Mouse (Mus musculus): Measurements from ENCODE around the gene Was. TPM values are rescaled to one million over a fixed set of nuclear protein-coding genes. Genes with fewer than 3 reads are reported as not detected.

Was gene
- total and polyA plus RNA-seq, 3 experiments: 146 to 167 TPM; not detected in 1

GRCm38 (mm10) chrX:8117264-8117663 lies 27.0 kb upstream of the Was start:
- peaks cover 18% of the 10 kb centered on the region in 2 experiments for H3K4me1 ChIP-seq (ENCODE audit: control insufficient read depth in 1 of 2, insufficient read depth in 2 of 2, low read length in 2 of 2)
- H3K4me3 ChIP-seq (ENCODE audit: control insufficient read depth in 1 of 2, insufficient read depth in 1 of 2, low read depth in 2 of 2, low read length in 2 of 2): no peak overlapping the region
- H3K79me2 ChIP-seq (ENCODE audit: control insufficient read depth, insufficient read depth, low read length, poor library complexity): no peaks in the 10 kb centered on the region
- peak; percentile 59 for DNase-seq (ENCODE audit: low read depth, low spot score)
- no peaks in the 10 kb centered on the region for H3K9me3 ChIP-seq (replicated peaks; ENCODE audit: insufficient read depth, low read length)
- H3K27me3 ChIP-seq (ENCODE audit: control insufficient read depth in 1 of 2, insufficient read depth in 2 of 2, low read length in 2 of 2): no peaks in the 10 kb centered on the region
- TF ChIP-seq NRF1 (IDR thresholded peaks at IDR 0.05; ENCODE audit: insufficient read depth, low read depth, low read length, poor library complexity, severe bottlenecking) (no peak), POLR2A (IDR thresholded peaks at IDR 0.05; ENCODE audit: control insufficient read depth in 1 of 2, insufficient read depth in 1 of 2, low read depth in 1 of 2, low read length in 2 of 2, poor library complexity in 1 of 2) (no peak), NELFE (IDR thresholded peaks at IDR 0.05; ENCODE audit: low read depth, low read length) (peak; percentile 28; the same call in 1 of the 2 replicates), TCF12 (IDR thresholded peaks at IDR 0.05; ENCODE audit: low read depth, low read length) (peak; percentile 67), EP300 (IDR thresholded peaks at IDR 0.05; ENCODE audit: low read depth in 1 of 2, low read length in 2 of 2) (peak; percentile 69 to 80), TAL1 (IDR thresholded peaks at IDR 0.05; ENCODE audit: low read length) (peak; percentile 52), GATA1 (IDR thresholded peaks at IDR 0.05; ENCODE audit: low read depth, low read length) (peak; percentile 80), POLR2AphosphoS5 (IDR thresholded peaks at IDR 0.05; ENCODE audit: borderline replicate concordance, low read depth, low read length) (no peak), KAT2A (conservative IDR thresholded peaks at IDR 0.05; ENCODE audit: low read depth, low read length) (no peak), BHLHE40 (IDR thresholded peaks at IDR 0.05; ENCODE audit: borderline replicate concordance, low read depth, low read length) (no peak), MEF2A (IDR thresholded peaks at IDR 0.05; ENCODE audit: extremely low read depth, insufficient replicate concordance, low read depth, low read length, poor library complexity, severe bottlenecking) (no peak), RCOR1 (IDR thresholded peaks at IDR 0.05; ENCODE audit: low read depth, low read length) (peak; percentile 66; the same call in 1 of the 2 replicates), ETS1 (IDR thresholded peaks at IDR 0.05; ENCODE audit: low read depth, low read length) (peak; percentile 35; the same call in 1 of the 2 replicates), JUND (IDR thresholded peaks at IDR 0.05; ENCODE audit: low read depth, low read length) (no peak), MXI1 (IDR thresholded peaks at IDR 0.05; ENCODE audit: low read depth, low read length) (no peak), ELF1 (IDR thresholded peaks at IDR 0.05; ENCODE audit: low read depth, low read length) (no peak)
- H3K9ac ChIP-seq (ENCODE audit: control insufficient read depth, low read depth, low read length, poor library complexity, severe bottlenecking): no peak overlapping the region
- peaks cover 0 to 17% of the 10 kb centered on the region in 2 experiments; a peak in 2 of 4 replicates for H3K36me3 ChIP-seq (ENCODE audit: control insufficient read depth in 1 of 2, insufficient read depth in 2 of 2, low read length in 2 of 2)
- H3K27ac ChIP-seq (ENCODE audit: control insufficient read depth, low read depth, low read length): no peak overlapping the region

DNA sequence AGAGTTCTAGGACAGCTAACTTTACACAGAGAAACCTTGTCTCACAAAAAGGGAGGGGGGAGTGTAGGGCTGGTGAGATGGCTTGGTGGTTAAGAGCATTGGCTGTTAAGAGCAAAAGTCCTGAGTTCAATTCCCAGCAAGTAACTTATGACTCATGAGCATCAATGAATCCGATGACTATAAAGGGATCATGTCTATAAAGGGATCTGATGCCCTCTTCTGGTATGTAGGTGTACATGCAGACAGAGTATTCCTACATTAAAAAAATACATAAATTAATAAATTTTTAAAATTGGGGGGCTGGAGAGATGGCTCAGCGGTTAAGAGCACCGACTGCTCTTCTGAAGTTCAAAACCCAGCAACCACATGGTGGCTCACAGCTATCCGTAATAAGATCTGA lies 25.0 kb upstream of the Was start:
- H3K4me3 ChIP-seq (ENCODE audit: control insufficient read depth in 1 of 2, insufficient read depth in 1 of 2, low read depth in 2 of 2, low read length in 2 of 2): peak overlapping the region; percentile 24 to 38; a peak in 2 of 4 replicates
- H3K79me2 ChIP-seq (ENCODE audit: control insufficient read depth, insufficient read depth, low read length, poor library complexity): no peaks in the 10 kb centered on the region
- H3K27me3 ChIP-seq (ENCODE audit: control insufficient read depth in 1 of 2, insufficient read depth in 2 of 2, low read length in 2 of 2): no peaks in the 10 kb centered on the region
- H3K27ac ChIP-seq (ENCODE audit: control insufficient read depth, low read depth, low read length): no peak overlapping the region
- H3K36me3 ChIP-seq (ENCODE audit: control insufficient read depth in 1 of 2, insufficient read depth in 2 of 2, low read length in 2 of 2): peaks cover 0 to 17% of the 10 kb centered on the region in 2 experiments; a peak in 2 of 4 replicates
- DNase-seq (ENCODE audit: low read depth, low spot score): peak; percentile 68
- no peak for TF ChIP-seq POLR2AphosphoS5 (IDR thresholded peaks at IDR 0.05; ENCODE audit: borderline replicate concordance, low read depth, low read length)
- no peak for TF ChIP-seq USF2 (IDR thresholded peaks at IDR 0.05; ENCODE audit: borderline replicate concordance in 1 of 2, insufficient read depth in 1 of 2, low read depth in 1 of 2, low read length in 2 of 2)
- TF ChIP-seq CHD2 (IDR thresholded peaks at IDR 0.05; ENCODE audit: low read length): no peak
- peak; percentile 66 for TF ChIP-seq SMC3 (IDR thresholded peaks at IDR 0.05; ENCODE audit: low read depth, low read length)
- peak; percentile 68 for TF ChIP-seq ZC3H11A (IDR thresholded peaks at IDR 0.05; ENCODE audit: low read depth, low read length)
- peak in 2 of 3 experiments; percentile 52 to 65; a peak in 4 of 6 replicates for TF ChIP-seq CTCF (IDR thresholded peaks at IDR 0.05 in 2 of 3, conservative IDR thresholded peaks at IDR 0.05 in 1 of 3; ENCODE audit: control insufficient read depth in 1 of 3, insufficient read depth in 1 of 3, low read depth in 2 of 3, low read length in 3 of 3, poor library complexity in 1 of 3, severe bottlenecking in 1 of 3)
- TF ChIP-seq ZNF384 (IDR thresholded peaks at IDR 0.05; ENCODE audit: low read depth, low read length): peak; percentile 40; the same call in 1 of the 2 replicates
- TF ChIP-seq RAD21 (IDR thresholded peaks at IDR 0.05; ENCODE audit: low read depth, low read length): peak; percentile 71
- H3K4me1 ChIP-seq (ENCODE audit: control insufficient read depth in 1 of 2, insufficient read depth in 2 of 2, low read length in 2 of 2): peaks cover 18% of the 10 kb centered on the region in 2 experiments
- H3K9me3 ChIP-seq (replicated peaks; ENCODE audit: insufficient read depth, low read length): no peaks in the 10 kb centered on the region
- no peak overlapping the region for H3K9ac ChIP-seq (ENCODE audit: control insufficient read depth, low read depth, low read length, poor library complexity, severe bottlenecking)
